Mouse (Mus musculus) MEL (cell line): ENCODE results near the gene Rbm28.

Experiments
- CTCF ChIP-seq, 3 experiments: IDR thresholded peaks in 2 of 3; conservative IDR thresholded peaks in 1 of 3; 2 replicates each; pipeline ENCODE4 v1.5.1; 2011 to 2012; ENCODE audit warnings: low read length in 3 of 3, low read depth in 2 of 3, mild to moderate bottlenecking in 2 of 3, improper control_type of control experiment in 1 of 3, inconsistent platforms in 1 of 3, mixed read lengths in 1 of 3, moderate library complexity in 1 of 3; ENCODE audit not compliant: control insufficient read depth in 1 of 3, insufficient read depth in 1 of 3, poor library complexity in 1 of 3, severe bottlenecking in 1 of 3
- POLR2A ChIP-seq, 2 experiments: IDR thresholded peaks; 2 replicates each; pipeline ENCODE4 v1.6.1; 2011 to 2012; ENCODE audit warnings: low read length in 2 of 2, mild to moderate bottlenecking in 2 of 2, control low read depth in 1 of 2, improper control_type of control experiment in 1 of 2, low read depth in 1 of 2, moderate library complexity in 1 of 2; ENCODE audit not compliant: control insufficient read depth in 1 of 2, insufficient read depth in 1 of 2, poor library complexity in 1 of 2
- RAD21 ChIP-seq: IDR thresholded peaks from 2 replicates; pipeline ENCODE4 v1.6.1; 2011; ENCODE audit warnings: mild to moderate bottlenecking, low read depth, low read length, improper control_type of control experiment
- TBP ChIP-seq: IDR thresholded peaks from 2 replicates; pipeline ENCODE4 v1.8.0; 2011; ENCODE audit warnings: low read depth, low read length, improper control_type of control experiment
- ZNF384 ChIP-seq: IDR thresholded peaks from 2 replicates; pipeline ENCODE4 v1.6.1; 2012; ENCODE audit warnings: low read depth, mild to moderate bottlenecking, inconsistent platforms, low read length, improper control_type of control experiment

- TF ChIP-seq POLR2A (IDR thresholded peaks at IDR 0.05; ENCODE audit: control insufficient read depth in 1 of 2, insufficient read depth in 1 of 2, low read depth in 1 of 2, low read length in 2 of 2, poor library complexity in 1 of 2) = no peak
- TF ChIP-seq CTCF (IDR thresholded peaks at IDR 0.05 in 2 of 3, conservative IDR thresholded peaks at IDR 0.05 in 1 of 3; ENCODE audit: control insufficient read depth in 1 of 3, insufficient read depth in 1 of 3, low read depth in 2 of 3, low read length in 3 of 3, poor library complexity in 1 of 3, severe bottlenecking in 1 of 3) = no peak
- TF ChIP-seq ZNF384 = no peak
- no peak for TF ChIP-seq RAD21
- no peak for TF ChIP-seq TBP
Measured at GRCm38 (mm10) chr6:29160786-29161185, 4.0 kb downstream of the Rbm28 start.
